In genomic region chr11:72578471-72578870, GRCm38 (mm10) we compare ENCODE assay signal across 32 mouse cellular contexts. TPM values are rescaled to one million over a fixed set of nuclear protein-coding genes. Genes with fewer than 3 reads are reported as not detected.
DNase-seq lines count a peak whose midpoint lies in the region; ATAC-seq and TF ChIP-seq lines count a peak whose summit lies in the region.
"Had no signal": no experiment of that assay in that cellular context is flagged by ENCODE, and none has a peak within 500 bp of the region (broad histone marks: within the 10 kb centered on the region; RNA-seq: fewer than 3 reads in every experiment).

No protein-coding gene starts in this region.

- H3K4me3 ChIP-seq in E14TG2a.4 (replicated peaks; ENCODE audit: low read length) (peak overlapping the region; percentile 80), ES-Bruce4 (ENCODE audit: low read depth, low read length) (no peak overlapping the region)
- no peak overlapping the region for H3K4me3 ChIP-seq in embryonic facial prominence, embryonic 14.5 days (ENCODE audit: low read depth, low read length)
- no peak overlapping the region for H3K4me3 ChIP-seq in stomach, embryonic 16.5 days (replicated peaks; ENCODE audit: low read length)
- H3K4me3 ChIP-seq in hindbrain, embryonic 12.5 days = no peak overlapping the region
- H3K4me3 ChIP-seq: embryonic facial prominence, embryonic 12.5 days; erythroblast, embryonic 14.5 days; forebrain, embryonic 12.5 days; heart, adult 2 months; heart, embryonic 13.5 days; hindbrain, embryonic 10.5 days; liver, embryonic 13.5 days; megakaryocyte, embryonic 14.5 days; midbrain, embryonic 13.5 days; neural tube, embryonic 13.5 days had no signal

- H3K9ac ChIP-seq in ES-Bruce4 (ENCODE audit: low read depth, poor library complexity, severe bottlenecking) = peak overlapping the region; percentile 74
- no peak overlapping the region for H3K9ac ChIP-seq in embryonic facial prominence, embryonic 14.5 days (ENCODE audit: low read depth, low read length)
- H3K9ac ChIP-seq in stomach, embryonic 16.5 days (ENCODE audit: low read length) = no peak overlapping the region
- no peak overlapping the region for H3K9ac ChIP-seq in hindbrain, embryonic 12.5 days
- H3K9ac ChIP-seq: embryonic facial prominence, embryonic 12.5 days; forebrain, embryonic 12.5 days; forebrain, postnatal 0 days; heart, embryonic 13.5 days; liver, embryonic 13.5 days; midbrain, embryonic 13.5 days; neural tube, embryonic 13.5 days had no signal

- TF ChIP-seq CTCF in E14TG2a.4 (conservative IDR thresholded peaks at IDR 0.05; ENCODE audit: low read length) = no peak
- no peak for TF ChIP-seq CTCF in ES-Bruce4 (IDR thresholded peaks at IDR 0.05; ENCODE audit: low read depth, low read length)

- no peak for TF ChIP-seq POLR2A in ES-Bruce4 (IDR thresholded peaks at IDR 0.05; ENCODE audit: insufficient read depth, low read length)

- TF ChIP-seq EP300 in ES-Bruce4 (IDR thresholded peaks at IDR 0.05; ENCODE audit: insufficient read depth, low read depth, low read length) = no peak

- H3K27ac ChIP-seq in ES-Bruce4 (ENCODE audit: insufficient read depth, low read length) = peak overlapping the region; percentile 76
- H3K27ac ChIP-seq in embryonic facial prominence, embryonic 14.5 days (replicated peaks; ENCODE audit: low read depth, low read length) = no peak overlapping the region
- H3K27ac ChIP-seq in stomach, embryonic 16.5 days (ENCODE audit: low read length) = peak overlapping the region; percentile 58
- H3K27ac ChIP-seq in hindbrain, embryonic 12.5 days = no peak overlapping the region
- H3K27ac ChIP-seq: embryonic facial prominence, embryonic 12.5 days; forebrain, embryonic 12.5 days; heart, adult 2 months; heart, embryonic 13.5 days; hindbrain, embryonic 10.5 days; liver, embryonic 13.5 days; midbrain, embryonic 13.5 days; neural tube, embryonic 13.5 days had no signal

- peaks cover 76% of the 10 kb centered on the region for H3K4me1 ChIP-seq in E14TG2a.4 (replicated peaks; ENCODE audit: low read depth, low read length)
- H3K4me1 ChIP-seq in ES-Bruce4 (ENCODE audit: control insufficient read depth, insufficient read depth, low read length) = peaks cover 9% of the 10 kb centered on the region
- peaks cover 12% of the 10 kb centered on the region for H3K4me1 ChIP-seq in embryonic facial prominence, embryonic 14.5 days (ENCODE audit: control insufficient read depth, insufficient read depth, low read length)
- H3K4me1 ChIP-seq in stomach, embryonic 16.5 days (ENCODE audit: control insufficient read depth, insufficient read depth, low read length) = no peaks in the 10 kb centered on the region
- peaks cover 7% of the 10 kb centered on the region; the same call in 1 of the 2 replicates for H3K4me1 ChIP-seq in hindbrain, embryonic 12.5 days

- no peaks in the 10 kb centered on the region for H3K36me3 ChIP-seq in E14TG2a.4 (ENCODE audit: insufficient read depth, low read length)
- no peaks in the 10 kb centered on the region for H3K36me3 ChIP-seq in ES-Bruce4 (ENCODE audit: control insufficient read depth, insufficient read depth, low read length, poor library complexity, severe bottlenecking)
- no peaks in the 10 kb centered on the region for H3K36me3 ChIP-seq in embryonic facial prominence, embryonic 14.5 days (ENCODE audit: control insufficient read depth, insufficient read depth, low read length)
- no peaks in the 10 kb centered on the region for H3K36me3 ChIP-seq in stomach, embryonic 16.5 days (ENCODE audit: control insufficient read depth, insufficient read depth, low read length)
- H3K36me3 ChIP-seq in hindbrain, embryonic 12.5 days = no peaks in the 10 kb centered on the region
- H3K36me3 ChIP-seq: embryonic facial prominence, embryonic 12.5 days; forebrain, embryonic 12.5 days; heart, embryonic 13.5 days; hindbrain, embryonic 10.5 days; liver, embryonic 13.5 days; midbrain, embryonic 13.5 days; neural tube, embryonic 13.5 days had no signal

- H3K27me3 ChIP-seq in E14TG2a.4 (ENCODE audit: insufficient read depth, low read length) = no peaks in the 10 kb centered on the region
- H3K27me3 ChIP-seq in ES-Bruce4 (ENCODE audit: control insufficient read depth, insufficient read depth, low read length, poor library complexity, severe bottlenecking) = no peaks in the 10 kb centered on the region
- H3K27me3 ChIP-seq in embryonic facial prominence, embryonic 14.5 days (replicated peaks; ENCODE audit: control insufficient read depth, insufficient read depth, low read length) = no peaks in the 10 kb centered on the region
- H3K27me3 ChIP-seq in stomach, embryonic 16.5 days (ENCODE audit: control insufficient read depth, insufficient read depth, low read length) = no peaks in the 10 kb centered on the region
- H3K27me3 ChIP-seq in hindbrain, embryonic 12.5 days = no peaks in the 10 kb centered on the region
- H3K27me3 ChIP-seq: embryonic facial prominence, embryonic 12.5 days; midbrain, embryonic 13.5 days; neural tube, embryonic 13.5 days; Patski had no signal

- ATAC-seq in embryonic facial prominence, embryonic 14.5 days (ENCODE audit: low read depth) = no peak
- no peak for ATAC-seq in stomach, embryonic 16.5 days (ENCODE audit: insufficient read depth, low FRiP score)
- ATAC-seq in hindbrain, embryonic 12.5 days (ENCODE audit: low FRiP score) = no peak
- ATAC-seq: forebrain, postnatal 0 days; hindbrain, embryonic 16.5 days; lung, postnatal 0 days; midbrain, embryonic 13.5 days; Patski had no signal

- peak; percentile 80 for DNase-seq in embryonic facial prominence, embryonic 14.5 days (ENCODE audit: low spot score)
- DNase-seq in frontal cortex, postnatal 36 days (ENCODE audit: low spot score in 2 of 2) = no peak
- DNase-seq: adrenal gland, postnatal 25 days; B cell, adult 2 months; cerebellum, adult 11-12 months; cerebellum, adult 9-11 months; forebrain, postnatal 0 days; gastrocnemius, postnatal 25 days; heart, adult 2 months; heart, postnatal 10 days; kidney, adult 2 months; kidney, postnatal 4 days; liver, embryonic 13.5 days; lung, adult 18-20 months; lung, postnatal 4 days; right cerebral cortex, postnatal 4 days; thymus, postnatal 14 days had no signal

- H3K9me3 ChIP-seq in E14TG2a.4 (ENCODE audit: low read length) = no peaks in the 10 kb centered on the region
- H3K9me3 ChIP-seq in ES-Bruce4 (replicated peaks; ENCODE audit: control insufficient read depth, insufficient read depth, low read length, poor library complexity, severe bottlenecking) = no peaks in the 10 kb centered on the region
- H3K9me3 ChIP-seq in embryonic facial prominence, embryonic 14.5 days (ENCODE audit: control insufficient read depth, low read length) = no peaks in the 10 kb centered on the region
- no peaks in the 10 kb centered on the region for H3K9me3 ChIP-seq in stomach, embryonic 16.5 days (replicated peaks; ENCODE audit: control insufficient read depth, low read length)
- H3K9me3 ChIP-seq in hindbrain, embryonic 12.5 days (replicated peaks) = no peaks in the 10 kb centered on the region
- H3K9me3 ChIP-seq: embryonic facial prominence, embryonic 12.5 days; forebrain, embryonic 12.5 days; heart, embryonic 13.5 days; hindbrain, embryonic 10.5 days; liver, embryonic 13.5 days; megakaryocyte, embryonic 14.5 days; midbrain, embryonic 13.5 days; neural tube, embryonic 13.5 days had no signal

- 46% methylated on average over 4 of the region's 4 CpGs for WGBS in embryonic facial prominence, embryonic 14.5 days
- WGBS in stomach, embryonic 16.5 days = 72% methylated on average over 4 of the region's 4 CpGs
- 78% methylated on average over 4 of the region's 4 CpGs for WGBS in hindbrain, embryonic 12.5 days

- no peak overlapping the region for H3K4me2 ChIP-seq in embryonic facial prominence, embryonic 14.5 days (ENCODE audit: low read depth, low read length)
- H3K4me2 ChIP-seq in stomach, embryonic 16.5 days (ENCODE audit: low read depth, low read length) = no peak overlapping the region
- no peak overlapping the region for H3K4me2 ChIP-seq in hindbrain, embryonic 12.5 days (replicated peaks)
- H3K4me2 ChIP-seq: embryonic facial prominence, embryonic 12.5 days; forebrain, embryonic 12.5 days; heart, embryonic 13.5 days; liver, embryonic 13.5 days; midbrain, embryonic 13.5 days; neural tube, embryonic 13.5 days had no signal

RNA-seq across cellular contexts. Expression of gene Spns3, which starts 28.2 kb away (rescaled TPM):
- 0.15 TPM in 1 of 2 replicates, not detected in the other for polyA plus RNA-seq in ES-Bruce4 (2011; ENCODE audit: insufficient read depth, insufficient read length, low read depth, missing spikeins)
- 0.18 and 0.54 TPM in 2 replicates for polyA plus RNA-seq in embryonic facial prominence, embryonic 14.5 days (2014; fragmentation: Nextera tagmentation; extraction: Ambion mirVana)
- 1.3 and 1.6 TPM in 2 replicates for polyA plus RNA-seq in stomach, embryonic 16.5 days (2015; fragmentation: Nextera tagmentation; extraction: Ambion mirVana)
- 0.15 TPM in 1 of 2 replicates, not detected in the other for polyA plus RNA-seq in hindbrain, embryonic 12.5 days (2016; fragmentation: Nextera tagmentation; extraction: Ambion mirVana)
- polyA plus RNA-seq: embryonic facial prominence, embryonic 12.5 days; forebrain, embryonic 12.5 days; hindbrain, embryonic 16.5 days; midbrain, embryonic 13.5 days had no signal

RNA-seq across cellular contexts. Expression of gene Ube2g1, which starts 28.6 kb away (rescaled TPM):
- polyA plus RNA-seq in ES-Bruce4 (2011; ENCODE audit: insufficient read depth, insufficient read length, low read depth, missing spikeins) = 36.6 and 43.0 TPM in 2 replicates
- polyA plus RNA-seq in embryonic facial prominence, embryonic 14.5 days (2014; fragmentation: Nextera tagmentation; extraction: Ambion mirVana) = 58.5 and 66.8 TPM in 2 replicates
- 57.5 and 62.7 TPM in 2 replicates for polyA plus RNA-seq in stomach, embryonic 16.5 days (2015; fragmentation: Nextera tagmentation; extraction: Ambion mirVana)
- 115 and 123 TPM in 2 replicates for polyA plus RNA-seq in hindbrain, embryonic 12.5 days (2016; fragmentation: Nextera tagmentation; extraction: Ambion mirVana)

Comparison
In these comparisons a context has a peak if more than half of its experiments do, and no peak if none do; other contexts are left out.
1. H3K27ac ChIP-seq: peak in ES-Bruce4 (single experiment) and stomach, embryonic 16.5 days (single experiment); none in embryonic facial prominence, embryonic 14.5 days (single experiment) and hindbrain, embryonic 12.5 days (single experiment).